Mouse (Mus musculus): ENCODE data around the gene Larp4b. TPM values are rescaled to one million over a fixed set of nuclear protein-coding genes. Genes with fewer than 3 reads are reported as not detected.
"Not testable (repeated sequence)": the region's sequence is repeated elsewhere in the genome, so short reads cannot be mapped to it uniquely, and the experiment has no call there.

Gene Larp4b
- 61.9 and 82.6 TPM in 2 replicates for total RNA-seq (2014; rRNA removed)
- polyA plus RNA-seq (2015; fragmentation: Nextera tagmentation; extraction: Ambion mirVana) = 20.6 and 31.7 TPM in 2 replicates

DNA sequence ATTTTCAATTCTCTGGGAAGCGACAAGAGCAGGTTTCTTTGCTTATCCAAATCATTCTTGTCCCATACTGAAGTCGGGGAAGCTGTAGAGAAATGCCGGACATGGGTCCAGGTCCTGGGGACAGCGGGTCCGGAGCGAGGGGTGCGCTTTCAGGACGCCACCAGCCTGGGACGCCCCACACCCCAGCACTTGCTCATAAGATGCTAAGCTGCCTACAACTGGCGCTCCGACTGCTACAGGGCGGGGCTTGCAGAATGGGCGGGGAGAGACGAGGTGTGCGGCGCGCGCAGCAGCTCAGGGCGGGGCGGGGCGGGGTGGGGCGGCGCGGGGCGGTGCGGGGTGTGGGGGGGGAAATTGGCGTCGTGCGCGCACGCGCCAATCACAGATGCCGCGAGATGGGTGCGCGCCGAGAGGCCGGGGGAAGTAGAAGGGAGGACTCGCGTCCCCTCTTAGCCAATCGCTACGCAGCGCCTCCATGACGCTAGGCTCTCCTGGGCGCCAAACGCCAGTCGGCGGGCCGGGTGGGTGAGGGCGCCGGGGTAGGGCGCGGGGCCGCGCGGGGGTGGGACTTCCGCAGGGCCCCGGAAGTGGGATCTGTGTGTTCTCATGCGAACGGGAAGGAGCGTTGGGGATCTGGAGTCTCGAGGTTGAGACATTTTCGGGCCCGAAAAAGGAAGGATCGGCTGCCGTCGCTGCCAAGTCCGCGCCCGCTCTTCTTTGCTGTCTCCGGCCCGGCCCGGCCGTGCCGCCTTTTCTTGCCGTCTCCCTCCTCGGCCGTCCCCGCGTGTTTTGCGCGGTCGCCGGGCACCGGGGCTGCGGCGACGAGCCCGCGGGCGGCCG, at the start of gene Larp4b:
Gene Larp4b (plus strand): TSS at position 566 of the 840 bp plus-strand sequence.
- no peaks in the 10 kb centered on the region for H3K27me3 ChIP-seq (ENCODE audit: insufficient read depth, low read length)
- H3K9me3 ChIP-seq (ENCODE audit: low read length) = no peaks in the 10 kb centered on the region
- H3K36me3 ChIP-seq (ENCODE audit: insufficient read depth) = no peaks in the 10 kb centered on the region
- H3K4me3 ChIP-seq (ENCODE audit: low read depth, low read length) = peak within 1 kb of the TSS; percentile 94
- DNase-seq (peak; percentile 99), ATAC-seq (peak; percentile 100)
- H3K27ac ChIP-seq (ENCODE audit: low read depth, low read length) = peak within 1 kb of the TSS; percentile 95
- WGBS = under 1% methylated on average over 77 of the region's 92 CpGs
- H3K4me1 ChIP-seq (ENCODE audit: insufficient read depth) = peaks cover 5% of the 10 kb centered on the region; the same call in 1 of the 2 replicates
- peak within 1 kb of the TSS; percentile 88 for H3K9ac ChIP-seq
- H3K4me2 ChIP-seq (ENCODE audit: low read depth) = peak within 1 kb of the TSS; percentile 98
- no peak for TF ChIP-seq CTCF (IDR thresholded peaks at IDR 0.05; ENCODE audit: low read depth)

DNA sequence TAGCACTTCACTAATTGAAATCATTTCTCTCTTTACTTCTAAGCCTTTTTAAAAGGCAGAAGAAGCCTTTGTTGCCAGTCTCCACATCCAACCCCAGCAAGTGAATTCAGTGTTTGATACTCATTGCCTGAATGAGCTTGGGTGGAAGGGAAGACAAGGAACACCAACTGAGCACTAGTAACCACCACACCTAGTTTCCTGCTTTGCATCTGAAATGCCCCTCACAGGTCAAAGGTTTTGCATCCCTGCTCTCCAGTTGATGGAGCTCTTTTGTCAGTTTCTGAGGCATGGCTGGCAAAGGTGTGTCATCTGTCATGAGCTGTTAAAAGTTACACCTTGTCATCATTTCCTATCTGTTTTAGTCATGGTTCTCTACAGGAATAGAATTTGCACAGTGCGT, 49.0 kb upstream of the Larp4b start:
- TF ChIP-seq CTCF (IDR thresholded peaks at IDR 0.05; ENCODE audit: low read depth) = no peak
- no peak overlapping the region for H3K9ac ChIP-seq
- ATAC-seq = no peak
- no peak overlapping the region for H3K27ac ChIP-seq (ENCODE audit: low read depth, low read length)
- no peak for DNase-seq
- H3K9me3 ChIP-seq (ENCODE audit: low read length) = no peaks in the 10 kb centered on the region
- no peak overlapping the region for H3K4me3 ChIP-seq (ENCODE audit: low read depth, low read length)
- 98% methylated on average over 1 of the region's 1 CpGs for WGBS
- H3K4me1 ChIP-seq (ENCODE audit: insufficient read depth) = no peaks in the 10 kb centered on the region
- no peaks in the 10 kb centered on the region for H3K27me3 ChIP-seq (ENCODE audit: insufficient read depth, low read length)
- H3K36me3 ChIP-seq (ENCODE audit: insufficient read depth) = no peaks in the 10 kb centered on the region
- no peak overlapping the region for H3K4me2 ChIP-seq (ENCODE audit: low read depth)

DNA sequence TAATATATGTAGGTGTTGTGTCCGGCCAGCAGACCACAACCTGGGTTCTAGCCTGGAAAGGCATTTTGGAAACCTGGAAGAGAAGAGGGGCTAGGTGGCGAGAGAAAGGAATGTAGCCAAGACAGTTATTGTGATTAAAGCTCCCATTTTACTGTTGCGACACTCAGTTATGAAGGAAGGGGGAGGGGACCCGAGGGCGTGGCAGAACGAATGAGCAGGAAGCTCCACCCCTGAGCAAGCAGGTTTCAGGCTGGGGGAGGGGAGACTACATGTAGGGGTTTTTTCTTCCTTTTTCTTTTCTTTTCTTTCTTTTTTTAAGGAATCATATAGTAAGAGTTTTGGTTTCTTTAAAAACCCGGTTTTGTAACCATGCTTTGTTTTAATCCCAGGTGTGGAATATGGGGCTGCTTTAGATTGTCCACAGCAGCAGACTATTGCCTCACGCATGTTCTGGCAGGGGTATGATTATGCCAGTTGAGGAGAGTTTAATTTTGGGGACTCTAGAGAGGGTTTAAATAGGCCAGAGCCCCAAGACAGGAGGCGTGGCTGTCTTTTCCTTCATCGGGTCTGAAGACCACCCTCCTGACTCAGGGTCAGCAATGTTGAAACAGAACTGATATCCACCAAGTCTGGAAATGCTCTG, 41.5 kb upstream of the Larp4b start:
- H3K36me3 ChIP-seq (ENCODE audit: insufficient read depth); H3K4me1 ChIP-seq (ENCODE audit: insufficient read depth); ATAC-seq; H3K4me3 ChIP-seq (ENCODE audit: low read depth, low read length); H3K9me3 ChIP-seq (ENCODE audit: low read length); DNase-seq; H3K27ac ChIP-seq (ENCODE audit: low read depth, low read length); H3K9ac ChIP-seq; H3K27me3 ChIP-seq (ENCODE audit: insufficient read depth, low read length); H3K4me2 ChIP-seq (ENCODE audit: low read depth): not testable (repeated sequence)
- 65% methylated on average over 10 of the region's 10 CpGs for WGBS

DNA sequence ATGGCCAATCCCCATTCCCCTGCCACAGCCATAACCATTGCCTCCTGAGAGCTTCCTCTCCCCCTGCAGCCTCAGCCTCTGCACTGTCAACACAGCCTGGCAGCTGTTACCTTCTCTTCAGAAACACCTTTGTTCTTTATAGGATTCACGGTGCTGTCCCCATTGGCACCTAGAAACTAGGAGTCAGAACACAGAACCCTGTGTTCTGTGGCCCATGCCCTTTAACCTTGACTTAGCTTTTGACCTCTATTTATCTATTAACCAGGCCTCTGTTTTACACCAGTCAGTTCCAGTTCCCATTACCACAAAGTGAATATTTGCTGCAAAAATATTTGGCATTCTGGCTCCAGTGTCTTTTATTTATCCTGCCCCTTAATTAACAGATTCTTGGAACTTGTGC, 36.4 kb upstream of the Larp4b start:
- ATAC-seq = no peak
- no peak overlapping the region for H3K4me3 ChIP-seq (ENCODE audit: low read depth, low read length)
- H3K27me3 ChIP-seq (ENCODE audit: insufficient read depth, low read length) = no peaks in the 10 kb centered on the region
- no peaks in the 10 kb centered on the region for H3K9me3 ChIP-seq (ENCODE audit: low read length)
- H3K4me1 ChIP-seq (ENCODE audit: insufficient read depth) = no peaks in the 10 kb centered on the region
- no peak overlapping the region for H3K4me2 ChIP-seq (ENCODE audit: low read depth)
- no peak overlapping the region for H3K9ac ChIP-seq
- 79% methylated on average over 1 of the region's 1 CpGs for WGBS
- DNase-seq = no peak
- no peak for TF ChIP-seq CTCF (IDR thresholded peaks at IDR 0.05; ENCODE audit: low read depth)
- no peaks in the 10 kb centered on the region for H3K36me3 ChIP-seq (ENCODE audit: insufficient read depth)
- H3K27ac ChIP-seq (ENCODE audit: low read depth, low read length) = no peak overlapping the region

DNA sequence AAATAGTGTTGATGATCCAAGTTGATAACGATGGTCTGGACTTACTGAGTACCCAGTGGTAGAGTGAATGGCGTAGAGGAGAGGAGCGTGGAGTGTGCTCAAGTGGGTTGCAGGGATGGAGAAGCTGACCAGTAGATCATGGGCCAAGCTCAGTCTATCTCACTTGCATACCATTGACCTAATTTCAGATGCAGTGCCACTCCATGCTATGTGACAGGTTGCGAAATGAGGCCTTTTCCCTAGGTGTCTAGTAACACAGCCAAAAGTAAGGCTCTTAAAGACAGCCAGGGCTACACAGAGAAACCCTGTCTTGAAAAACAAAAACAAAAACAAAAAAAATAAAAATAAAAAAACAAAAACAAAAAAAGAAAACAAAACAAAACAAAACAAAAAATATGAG, 35.0 kb upstream of the Larp4b start:
- no peak for TF ChIP-seq CTCF (IDR thresholded peaks at IDR 0.05; ENCODE audit: low read depth)
- ATAC-seq (no peak), DNase-seq (no peak)
- Histone ChIP-seq H3K36me3 (ENCODE audit: insufficient read depth) (no peaks in the 10 kb centered on the region), H3K9ac (no peak overlapping the region), H3K4me3 (ENCODE audit: low read depth, low read length) (no peak overlapping the region), H3K27ac (ENCODE audit: low read depth, low read length) (no peak overlapping the region), H3K4me1 (ENCODE audit: insufficient read depth) (no peaks in the 10 kb centered on the region), H3K4me2 (ENCODE audit: low read depth) (no peak overlapping the region), H3K27me3 (ENCODE audit: insufficient read depth, low read length) (no peaks in the 10 kb centered on the region), H3K9me3 (ENCODE audit: low read length) (no peaks in the 10 kb centered on the region)
- WGBS = 76% methylated on average over 4 of the region's 4 CpGs

DNA sequence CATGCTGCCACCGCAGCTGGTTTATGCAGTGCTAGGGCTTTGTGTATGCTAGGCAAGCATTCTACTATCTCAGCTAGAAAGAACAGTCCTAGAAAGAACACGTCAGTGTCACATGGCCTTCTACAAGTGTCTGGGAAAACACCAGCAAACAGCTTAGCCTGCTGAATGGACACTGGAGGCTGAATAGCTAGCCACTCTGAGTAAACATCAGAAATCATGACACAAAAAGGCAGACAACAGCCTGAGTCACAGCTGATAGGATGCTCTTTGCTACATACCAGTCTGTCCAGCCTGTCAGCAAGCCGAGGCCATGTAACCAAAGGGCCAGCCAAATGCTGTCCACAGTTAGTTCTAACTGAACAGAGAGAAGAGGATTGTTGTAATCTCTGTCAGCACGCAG, 32.3 kb upstream of the Larp4b start:
- Histone ChIP-seq H3K36me3 (ENCODE audit: insufficient read depth) (no peaks in the 10 kb centered on the region), H3K9me3 (ENCODE audit: low read length) (no peaks in the 10 kb centered on the region), H3K4me3 (ENCODE audit: low read depth, low read length) (no peak overlapping the region), H3K4me1 (ENCODE audit: insufficient read depth) (no peaks in the 10 kb centered on the region), H3K4me2 (ENCODE audit: low read depth) (no peak overlapping the region), H3K9ac (no peak overlapping the region), H3K27ac (ENCODE audit: low read depth, low read length) (no peak overlapping the region), H3K27me3 (ENCODE audit: insufficient read depth, low read length) (no peaks in the 10 kb centered on the region)
- no peak for TF ChIP-seq CTCF (IDR thresholded peaks at IDR 0.05; ENCODE audit: low read depth)
- 82% methylated on average over 4 of the region's 4 CpGs for WGBS
- no peak for DNase-seq
- no peak for ATAC-seq

DNA sequence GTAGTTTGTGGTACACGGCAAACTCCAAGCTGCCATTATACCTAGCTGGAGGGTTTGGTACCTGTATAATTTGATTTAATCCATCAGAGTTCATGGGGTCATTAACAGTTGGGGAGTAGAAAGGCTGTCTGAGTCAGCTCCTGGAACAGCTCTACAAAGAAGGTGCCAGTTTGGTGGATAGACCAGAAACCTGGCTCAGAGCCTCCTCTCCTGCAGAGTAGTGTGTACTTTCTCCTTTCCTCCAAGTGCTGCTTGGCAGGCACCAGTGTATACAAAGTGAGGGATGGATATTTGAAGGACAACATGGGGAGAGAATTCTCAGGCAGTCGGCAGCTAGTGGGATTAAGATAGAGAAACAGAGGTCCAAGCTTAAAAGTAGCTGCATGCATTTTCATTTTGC, 29.5 kb upstream of the Larp4b start:
- H3K9me3 ChIP-seq (ENCODE audit: low read length) = no peaks in the 10 kb centered on the region
- no peak overlapping the region for H3K27ac ChIP-seq (ENCODE audit: low read depth, low read length)
- H3K4me1 ChIP-seq (ENCODE audit: insufficient read depth) = no peaks in the 10 kb centered on the region
- H3K9ac ChIP-seq = no peak overlapping the region
- DNase-seq (no peak), ATAC-seq (no peak)
- H3K4me3 ChIP-seq (ENCODE audit: low read depth, low read length) = no peak overlapping the region
- no peaks in the 10 kb centered on the region for H3K36me3 ChIP-seq (ENCODE audit: insufficient read depth)
- H3K27me3 ChIP-seq (ENCODE audit: insufficient read depth, low read length) = no peaks in the 10 kb centered on the region
- WGBS = 66% methylated on average over 2 of the region's 2 CpGs
- H3K4me2 ChIP-seq (ENCODE audit: low read depth) = no peak overlapping the region
- no peak for TF ChIP-seq CTCF (IDR thresholded peaks at IDR 0.05; ENCODE audit: low read depth)

Measured in forebrain, postnatal 0 days (tissue).